Mouse (Mus musculus) lung, postnatal 0 days (tissue): ENCODE measurements around the gene Fbxw10. TPM values are rescaled to one million over a fixed set of nuclear protein-coding genes. Genes with fewer than 3 reads are reported as not detected.

Experiments
- ATAC-seq: fragments of 200-750 bp; cut with Nextera tagmentation; 2 replicates; pipeline ENCODE4 v1.8.0; 2017; ENCODE audit warnings: moderate library complexity
- DNase-seq: peaks from one replicate; pipeline ENCODE4 v3.0.0-alpha.2; 2016; ENCODE audit warnings: low spot score
- H3K27ac ChIP-seq: fragments of 300-500 bp; sonication (generic); 2 replicates; pipeline ENCODE4 v1.5.1; 2014; ENCODE audit warnings: antibody characterized with exemption, mild to moderate bottlenecking, low read length, mixed read lengths
- H3K27me3 ChIP-seq: fragments of 300-500 bp; sonication (generic); replicated peaks from 2 replicates; pipeline ENCODE4 v1.6.1; 2014; ENCODE audit warnings: low read length, mixed read lengths; ENCODE audit not compliant: insufficient read depth
- H3K36me3 ChIP-seq: fragments of 300-500 bp; sonication (generic); 2 replicates; pipeline ENCODE4 v1.6.1; 2014; ENCODE audit warnings: low read length, mixed read lengths; ENCODE audit not compliant: insufficient read depth
- H3K4me1 ChIP-seq: fragments of 300-500 bp; sonication (generic); 2 replicates; pipeline ENCODE4 v1.6.1; 2014; ENCODE audit warnings: antibody characterized with exemption, low read depth, low read length, mixed read lengths; ENCODE audit not compliant: insufficient read depth
- H3K4me2 ChIP-seq: fragments of 300-500 bp; sonication (generic); replicated peaks from 2 replicates; pipeline ENCODE4 v1.6.1; 2014; ENCODE audit warnings: low read depth, mild to moderate bottlenecking, low read length, moderate library complexity, mixed read lengths
- H3K4me3 ChIP-seq: fragments of 300-500 bp; sonication (generic); 2 replicates; pipeline ENCODE4 v1.5.1; 2014; ENCODE audit warnings: low read depth, low read length
- H3K9ac ChIP-seq: fragments of 300-500 bp; sonication (generic); replicated peaks from 2 replicates; pipeline ENCODE4 v1.6.1; 2014; ENCODE audit warnings: low read depth, mild to moderate bottlenecking
- H3K9me3 ChIP-seq: fragments of 300-500 bp; sonication (generic); 2 replicates; pipeline ENCODE4 v1.6.1; 2016; ENCODE audit warnings: low read length, mixed read lengths
- CTCF ChIP-seq: IDR thresholded peaks from 2 replicates; pipeline ENCODE4 v1.5.1; 2016; ENCODE audit warnings: antibody characterized with exemption, mild to moderate bottlenecking
- EP300 ChIP-seq: IDR thresholded peaks from 2 replicates; pipeline ENCODE4 v1.6.1; 2016; ENCODE audit warnings: antibody characterized with exemption, mild to moderate bottlenecking, control low read depth
- WGBS: fragments of 180-500 bp; shearing (Covaris S2); extraction: QIAGEN DNeasy Blood & Tissue Kit; methylation state at CpG from one replicate; pipeline ENCODE4 v1.1.7; 2014; 5-methylcytosine and 5-hydroxymethylcytosine counted together
- polyA plus RNA-seq: library from polyadenylated mRNA; unstranded; fragments of >200 nt; fragmentation: Nextera tagmentation; extraction: Ambion mirVana; gene quantifications from 2 replicates; pipeline ENCODE4 v1.2.1, GENCODE M21; 2015

Fbxw10 gene
- polyA plus RNA-seq, result 0.27 TPM in 2 replicates

DNA sequence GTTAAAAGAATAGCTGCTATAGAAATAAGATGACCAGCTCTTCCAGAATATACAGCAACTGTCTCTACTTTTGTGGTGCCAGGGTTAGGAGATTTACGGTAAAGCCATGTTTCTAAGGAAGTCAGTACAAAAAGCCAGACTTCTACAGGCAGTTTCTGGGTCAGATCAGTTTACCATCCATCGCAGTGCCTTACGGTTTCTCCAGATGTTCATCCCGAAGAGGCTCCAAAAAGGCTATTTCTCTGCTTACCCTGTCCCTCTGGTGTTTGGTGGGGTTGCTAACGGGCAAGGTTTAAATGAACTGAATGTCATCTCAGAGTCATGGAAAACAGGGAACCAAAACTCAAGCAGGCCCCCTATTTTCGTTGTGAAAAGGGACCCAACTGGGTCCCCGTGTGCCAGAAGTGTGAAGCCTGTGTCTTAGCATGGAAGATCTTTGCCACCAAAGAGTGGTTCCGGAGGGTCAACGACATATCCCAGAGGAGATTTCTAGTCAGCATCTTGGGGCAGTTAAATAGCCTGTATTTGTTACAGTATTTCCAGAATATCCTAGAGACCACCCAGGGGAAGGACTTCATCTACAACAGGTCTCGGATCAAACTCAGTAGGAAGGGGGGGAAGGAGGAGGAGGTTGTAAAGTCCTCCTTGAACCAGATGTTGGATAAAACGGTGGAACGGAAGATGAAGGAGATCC is at the start of gene Fbxw10:
Gene Fbxw10 (plus strand): TSS at position 109 of the 694 bp plus-strand sequence.
- no peaks in the 10 kb centered on the region for H3K4me1 ChIP-seq
- no peaks in the 10 kb centered on the region for H3K9me3 ChIP-seq
- ATAC-seq (no peak), DNase-seq (peak; percentile 72)
- no peak for TF ChIP-seq CTCF
- 27% methylated on average over 12 of the region's 12 CpGs for whole genome bisulfite sequencing
- no peak within 1 kb of the TSS; the same call in 1 of the 2 replicates for H3K4me2 ChIP-seq
- H3K36me3 ChIP-seq, result no peaks in the 10 kb centered on the region
- H3K4me3 ChIP-seq, result no peak within 1 kb of the TSS
- H3K9ac ChIP-seq, result no peak within 1 kb of the TSS
- H3K27me3 ChIP-seq, result no peaks in the 10 kb centered on the region
- H3K27ac ChIP-seq, result no peak within 1 kb of the TSS

DNA sequence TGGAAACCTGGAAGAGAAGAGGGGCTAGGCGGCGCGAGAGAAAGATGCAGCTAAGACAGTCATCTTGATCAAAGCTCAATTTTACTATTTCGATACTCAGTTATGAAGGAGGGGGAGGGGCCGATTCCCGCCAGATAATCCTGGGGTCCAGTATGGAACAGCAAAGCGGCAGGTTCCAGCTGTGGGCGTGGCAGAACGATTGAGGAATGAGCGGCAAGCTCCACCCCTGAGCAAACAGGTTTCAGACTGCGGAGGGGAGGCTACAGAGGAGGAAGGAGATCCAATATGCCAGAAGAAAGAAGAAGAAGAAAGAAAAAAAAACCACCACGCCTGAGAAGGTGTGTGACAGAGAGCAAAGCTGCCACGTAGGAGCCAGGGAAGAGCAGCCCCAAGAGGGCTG is 42.8 kb upstream of the Fbxw10 start:
- no peaks in the 10 kb centered on the region for H3K4me1 ChIP-seq
- H3K27me3 ChIP-seq, result no peaks in the 10 kb centered on the region
- H3K9ac ChIP-seq, result no peak overlapping the region
- TF ChIP-seq CTCF (no peak), EP300 (no peak)
- no peaks in the 10 kb centered on the region for H3K36me3 ChIP-seq
- ATAC-seq (no peak), DNase-seq (no peak)
- no peak overlapping the region for H3K4me3 ChIP-seq
- 48% methylated on average over 13 of the region's 13 CpGs for WGBS
- no peak overlapping the region for H3K4me2 ChIP-seq
- H3K27ac ChIP-seq, result no peak overlapping the region
- H3K9me3 ChIP-seq, result no peaks in the 10 kb centered on the region

DNA sequence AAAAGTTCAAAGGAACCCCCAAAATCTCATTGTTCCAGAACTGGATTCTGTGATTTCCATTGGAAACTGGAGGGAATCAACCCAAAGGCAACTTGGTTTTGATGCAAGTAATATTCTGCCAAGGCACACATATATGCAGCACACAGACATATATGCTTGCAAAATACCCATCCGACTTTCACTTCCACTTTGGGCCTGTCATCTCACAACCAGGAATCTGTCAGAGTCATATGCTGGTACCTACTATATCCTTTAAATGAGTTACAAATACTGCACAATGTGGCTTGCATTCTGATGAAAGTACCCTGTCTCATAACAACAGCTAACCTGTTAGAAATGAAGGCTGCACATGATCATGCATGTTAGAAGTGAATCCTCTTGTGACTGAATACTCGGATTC is 38.9 kb upstream of the Fbxw10 start:
- Histone ChIP-seq H3K4me3 (no peak overlapping the region), H3K4me2 (no peak overlapping the region), H3K9me3 (no peaks in the 10 kb centered on the region), H3K9ac (no peak overlapping the region), H3K4me1 (peaks cover 8% of the 10 kb centered on the region; the same call in 1 of the 2 replicates), H3K27me3 (no peaks in the 10 kb centered on the region), H3K36me3 (no peaks in the 10 kb centered on the region), H3K27ac (no peak overlapping the region)
- no peak for ATAC-seq
- TF ChIP-seq EP300 (no peak), CTCF (no peak)
- WGBS, result 81% methylated on average over 2 of the region's 2 CpGs
- no peak for DNase-seq

DNA sequence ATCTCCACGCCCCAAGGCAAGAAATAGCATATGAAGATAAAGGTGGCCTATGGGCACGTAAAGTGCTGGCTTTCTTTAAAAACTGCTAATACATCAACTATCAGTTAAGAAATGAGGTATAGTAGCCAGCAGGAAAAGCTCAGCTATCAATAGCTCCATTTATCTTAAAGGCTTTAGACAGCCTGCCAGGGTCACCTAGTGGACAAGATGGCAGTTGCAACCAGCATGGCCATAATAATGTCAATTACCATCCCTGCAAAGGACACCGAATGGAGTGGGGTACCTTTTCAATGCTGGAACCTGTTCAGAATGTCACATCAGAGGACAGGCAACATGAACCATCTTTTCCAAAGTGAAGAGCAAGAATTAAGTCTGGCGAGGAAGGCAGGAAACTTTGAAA is 37.7 kb upstream of the Fbxw10 start:
- TF ChIP-seq CTCF (peak; percentile 79), EP300 (no peak)
- WGBS, result 67% methylated on average over 4 of the region's 4 CpGs
- ATAC-seq, result no peak
- no peak for DNase-seq
- H3K9ac ChIP-seq, result no peak overlapping the region
- H3K4me3 ChIP-seq, result no peak overlapping the region
- H3K27ac ChIP-seq, result no peak overlapping the region
- H3K27me3 ChIP-seq, result no peaks in the 10 kb centered on the region
- peaks cover 13% of the 10 kb centered on the region; the same call in 1 of the 2 replicates for H3K4me1 ChIP-seq
- H3K36me3 ChIP-seq, result no peaks in the 10 kb centered on the region
- no peak overlapping the region for H3K4me2 ChIP-seq
- H3K9me3 ChIP-seq, result no peaks in the 10 kb centered on the region

DNA sequence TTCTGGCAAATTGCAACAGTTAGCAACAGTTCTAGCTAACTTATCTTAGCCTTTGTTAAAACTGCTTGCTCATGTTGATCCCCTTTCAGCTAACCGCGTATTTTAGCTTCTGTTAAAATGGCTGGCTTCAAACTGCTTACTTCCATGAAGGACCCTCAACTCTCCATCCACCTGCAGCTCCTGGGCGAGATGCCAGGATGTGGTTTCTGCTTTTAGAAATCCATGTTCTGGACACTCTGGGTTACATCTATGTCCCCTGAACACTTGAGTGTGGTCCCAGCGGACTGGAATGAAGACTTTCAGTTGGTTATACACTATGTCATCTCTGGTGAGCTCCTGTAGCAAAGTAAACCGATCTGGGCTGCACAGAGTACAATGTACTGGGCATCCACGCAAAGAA is 34.6 kb upstream of the Fbxw10 start:
- Histone ChIP-seq H3K4me2 (no peak overlapping the region), H3K27me3 (no peaks in the 10 kb centered on the region), H3K4me3 (no peak overlapping the region), H3K9me3 (no peaks in the 10 kb centered on the region), H3K36me3 (no peaks in the 10 kb centered on the region), H3K27ac (0 out of 2 replicates have a peak overlapping the region, but pooled peaks have one; percentile 4), H3K9ac (no peak overlapping the region), H3K4me1 (peaks cover 13% of the 10 kb centered on the region; the same call in 1 of the 2 replicates)
- no peak for DNase-seq
- no peak for TF ChIP-seq EP300
- WGBS, result 60% methylated on average over 6 of the region's 6 CpGs
- no peak for ATAC-seq

DNA sequence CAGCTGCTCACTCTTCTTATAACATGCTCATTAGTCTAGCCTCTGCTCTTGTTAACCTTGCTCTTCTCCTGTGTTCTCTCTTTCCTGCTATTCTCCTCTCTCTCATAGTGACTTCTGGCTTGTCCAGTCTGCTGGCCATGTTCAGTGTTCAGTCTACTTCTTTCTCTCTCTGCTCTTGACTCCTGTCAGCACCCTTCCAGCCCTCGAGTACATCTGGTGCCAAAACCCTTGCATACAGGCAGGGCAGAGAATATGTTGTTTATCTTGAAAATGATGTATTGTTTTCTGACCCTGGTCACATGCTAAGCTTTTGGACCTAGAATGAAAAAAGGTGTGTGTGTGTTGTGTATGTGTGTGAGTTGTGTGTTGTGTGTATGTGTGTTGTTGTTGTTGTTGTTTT is 33.4 kb upstream of the Fbxw10 start:
- Histone ChIP-seq H3K4me3 (no peak overlapping the region), H3K9me3 (no peaks in the 10 kb centered on the region), H3K36me3 (no peaks in the 10 kb centered on the region), H3K9ac (no peak overlapping the region), H3K4me2 (no peak overlapping the region), H3K27ac (peak overlapping the region; percentile 75), H3K27me3 (no peaks in the 10 kb centered on the region), H3K4me1 (peaks cover 13% of the 10 kb centered on the region; the same call in 1 of the 2 replicates)
- WGBS, result 8% methylated on average over 1 of the region's 1 CpGs
- no peak for ATAC-seq
- TF ChIP-seq CTCF (no peak), EP300 (no peak)
- no peak for DNase-seq
